Mouse (Mus musculus): ENCODE measurements around the gene Mtmr1.

GRCm38 (mm10) chrX:71430900-71431299, 66.3 kb downstream of the Mtmr1 start:
- TF ChIP-seq CTCF (conservative IDR thresholded peaks at IDR 0.05; ENCODE audit: low read length), result no peak
- TF ChIP-seq NANOG (IDR thresholded peaks at IDR 0.05; ENCODE audit: borderline replicate concordance, low read length), result no peak

Data from E14TG2a.4 (cell line).